Mouse (Mus musculus) CH12.LX (cell line): ENCODE measurements at regions not wholly inside any gene's neighbourhood (a gene's known extent, or its start where the extent isn't known, plus 50 kb on each side); places are given as distances from the start of the nearest gene placed in this dataset.

ENCODE experiments used
- DNase-seq: peaks from one replicate; pipeline ENCODE4 v3.0.0-alpha.2; 2013; ENCODE audit errors: extremely low read depth
- H3K27ac ChIP-seq: 2 replicates; pipeline ENCODE4 v1.5.1; 2012; ENCODE audit warnings: low read depth, mild to moderate bottlenecking, control low read depth, moderate library complexity; ENCODE audit not compliant: insufficient read depth
- H3K27me3 ChIP-seq: replicated peaks from 2 replicates; pipeline ENCODE3; 2012; ENCODE audit warnings: inconsistent platforms
- H3K36me3 ChIP-seq, 2 experiments: replicated peaks in 1 of 2; 2 replicates each; pipeline versions ENCODE3 to v1.6.1; 2012; ENCODE audit warnings: inconsistent platforms in 1 of 2, low read length in 1 of 2, mild to moderate bottlenecking in 1 of 2, mixed read lengths in 1 of 2, moderate library complexity in 1 of 2; ENCODE audit not compliant: control insufficient read depth in 1 of 2, insufficient read depth in 1 of 2
- H3K4me1 ChIP-seq, 2 experiments: 2 replicates each; pipeline ENCODE4 v1.6.1; 2012; ENCODE audit warnings: inconsistent platforms in 1 of 2, moderate library complexity in 1 of 2; ENCODE audit not compliant: insufficient read depth in 2 of 2, control insufficient read depth in 1 of 2
- H3K4me2 ChIP-seq: 2 replicates; pipeline ENCODE4 v1.6.1; 2012; ENCODE audit warnings: low read depth, mild to moderate bottlenecking, control low read depth; ENCODE audit not compliant: poor library complexity, insufficient read depth, severe bottlenecking
- H3K4me3 ChIP-seq, 3 experiments: fragments of 150-350 bp in 1 of 3; sonication (generic) in 1 of 3; replicated peaks in 1 of 3; 2 replicates each; pipeline versions ENCODE3 to v1.5.1; 2011 to 2012; ENCODE audit warnings: low read depth in 2 of 3, low read length in 2 of 3, mild to moderate bottlenecking in 2 of 3, moderate library complexity in 2 of 3, control low read depth in 1 of 3, improper control_type of control experiment in 1 of 3, inconsistent platforms in 1 of 3, mixed read lengths in 1 of 3; ENCODE audit not compliant: poor library complexity in 1 of 3
- H3K79me2 ChIP-seq: replicated peaks from 2 replicates; pipeline ENCODE4 v1.6.1; 2012; ENCODE audit warnings: mild to moderate bottlenecking, moderate library complexity; ENCODE audit not compliant: control insufficient read depth, poor library complexity, insufficient read depth, severe bottlenecking; ENCODE audit errors: extremely low read depth
- H3K9ac ChIP-seq: 2 replicates; pipeline ENCODE4 v1.6.1; 2012; ENCODE audit warnings: low read depth, mild to moderate bottlenecking, control low read depth, moderate library complexity; ENCODE audit not compliant: insufficient read depth
- H3K9me3 ChIP-seq: replicated peaks from 2 replicates; pipeline ENCODE3; 2012; ENCODE audit warnings: low read length, inconsistent platforms, mixed read lengths
- BHLHE40 ChIP-seq: IDR thresholded peaks from 2 replicates; pipeline ENCODE4 v1.6.1; 2011; ENCODE audit warnings: mild to moderate bottlenecking, low read depth, low read length, improper control_type of control experiment
- CHD1 ChIP-seq: IDR thresholded peaks from 2 replicates; pipeline ENCODE4 v1.6.1; 2012; ENCODE audit warnings: low read depth, low read length, improper control_type of control experiment, inconsistent platforms
- CHD2 ChIP-seq: IDR thresholded peaks from 2 replicates; pipeline ENCODE4 v1.6.1; 2011; ENCODE audit warnings: low read length, improper control_type of control experiment
- CTCF ChIP-seq, 2 experiments: IDR thresholded peaks in 1 of 2; conservative IDR thresholded peaks in 1 of 2; 2 replicates each; pipeline ENCODE4 v1.5.1; 2011 to 2012; ENCODE audit warnings: low read depth in 2 of 2, low read length in 2 of 2, improper control_type of control experiment in 1 of 2, inconsistent platforms in 1 of 2, mild to moderate bottlenecking in 1 of 2, moderate library complexity in 1 of 2
- E2F4 ChIP-seq: IDR thresholded peaks from 2 replicates; pipeline ENCODE4 v1.6.1; 2011; ENCODE audit warnings: low read depth, low read length, improper control_type of control experiment; ENCODE audit not compliant: insufficient replicate concordance
- EP300 ChIP-seq: IDR thresholded peaks from 2 replicates; pipeline ENCODE4 v1.6.1; 2011; ENCODE audit warnings: low read length, improper control_type of control experiment
- HCFC1 ChIP-seq: IDR thresholded peaks from 2 replicates; pipeline ENCODE4 v1.6.1; 2012; ENCODE audit warnings: low read depth, mild to moderate bottlenecking, inconsistent platforms, low read length, improper control_type of control experiment
- IRF4 ChIP-seq: IDR thresholded peaks from 2 replicates; pipeline ENCODE4 v1.6.1; 2014; ENCODE audit warnings: low read depth, mild to moderate bottlenecking, inconsistent platforms, low read length, improper control_type of control experiment
- JUN ChIP-seq: IDR thresholded peaks from 2 replicates; pipeline ENCODE4 v1.6.1; 2011; ENCODE audit warnings: low read depth, mild to moderate bottlenecking, low read length, improper control_type of control experiment, moderate library complexity; ENCODE audit not compliant: insufficient read depth
- JUND ChIP-seq: conservative IDR thresholded peaks from 2 replicates; pipeline ENCODE4 v1.6.1; 2011; ENCODE audit warnings: low read depth, low read length, improper control_type of control experiment
- KAT2A ChIP-seq: IDR thresholded peaks from 2 replicates; pipeline ENCODE4 v1.6.1; 2012; ENCODE audit warnings: low read length, improper control_type of control experiment, inconsistent platforms; ENCODE audit not compliant: insufficient replicate concordance
- MAFK ChIP-seq: IDR thresholded peaks from 2 replicates; pipeline ENCODE4 v1.6.1; 2011; ENCODE audit warnings: low read length, improper control_type of control experiment; ENCODE audit not compliant: insufficient replicate concordance
- MAZ ChIP-seq: IDR thresholded peaks from 2 replicates; pipeline ENCODE4 v1.6.1; 2012; ENCODE audit warnings: low read depth, mild to moderate bottlenecking, inconsistent platforms, low read length, improper control_type of control experiment, moderate library complexity
- NELFE ChIP-seq: IDR thresholded peaks from 2 replicates; pipeline ENCODE4 v1.6.1; 2011; ENCODE audit warnings: low read depth, low read length, improper control_type of control experiment
- NRF1 ChIP-seq: IDR thresholded peaks from 2 replicates; pipeline ENCODE4 v1.6.1; 2014; ENCODE audit warnings: low read depth, mild to moderate bottlenecking, inconsistent platforms, low read length, improper control_type of control experiment, moderate library complexity
- POLR2A ChIP-seq: IDR thresholded peaks from 2 replicates; pipeline ENCODE4 v1.6.1; 2011; ENCODE audit warnings: low read depth, mild to moderate bottlenecking, improper control_type of control experiment, low read length
- POLR2AphosphoS2 ChIP-seq: IDR thresholded peaks from 2 replicates; pipeline ENCODE4 v1.6.1; 2011; ENCODE audit warnings: low read depth, low read length, improper control_type of control experiment
- RAD21 ChIP-seq: IDR thresholded peaks from 2 replicates; pipeline ENCODE4 v1.6.1; 2011; ENCODE audit warnings: low read depth, mild to moderate bottlenecking, low read length, improper control_type of control experiment, moderate library complexity
- RCOR1 ChIP-seq: conservative IDR thresholded peaks from 2 replicates; pipeline ENCODE4 v1.6.1; 2012; ENCODE audit warnings: low read depth, mild to moderate bottlenecking, inconsistent platforms, low read length, improper control_type of control experiment
- SIN3A ChIP-seq: IDR thresholded peaks from 2 replicates; pipeline ENCODE4 v1.6.1; 2012; ENCODE audit warnings: low read length, improper control_type of control experiment, inconsistent platforms
- TCF12 ChIP-seq: IDR thresholded peaks from 2 replicates; pipeline ENCODE4 v1.6.1; 2014; ENCODE audit warnings: low read depth, mild to moderate bottlenecking, inconsistent platforms, low read length, improper control_type of control experiment
- USF1 ChIP-seq: IDR thresholded peaks from 2 replicates; pipeline ENCODE4 v1.6.1; 2014; ENCODE audit warnings: low read depth, mild to moderate bottlenecking, inconsistent platforms, low read length, improper control_type of control experiment
- USF2 ChIP-seq: conservative IDR thresholded peaks from 2 replicates; pipeline ENCODE4 v1.6.1; 2011; ENCODE audit warnings: low read depth, low read length, improper control_type of control experiment
- ZMIZ1 ChIP-seq: IDR thresholded peaks from 2 replicates; pipeline ENCODE4 v1.6.1; 2012; ENCODE audit warnings: low read depth, mild to moderate bottlenecking, inconsistent platforms, low read length, improper control_type of control experiment
- ZNF384 ChIP-seq: IDR thresholded peaks from 2 replicates; pipeline ENCODE4 v1.6.1; 2012; ENCODE audit warnings: low read depth, low read length, improper control_type of control experiment, inconsistent platforms
- dilution Hi-C: fragments of 300-500 bp; cut with MboI; formaldehyde crosslinking; loops from 2 replicates; pipeline ENCODE4 v1.14.3; 2020; ENCODE audit warnings: low sequenced_read_pairs; ENCODE audit not compliant: extremely low pct_unique_long_range_greater_than_20kb, extremely low pct_ligation_motif_present
- in situ Hi-C: fragments of 300-500 bp; cut with MboI; formaldehyde crosslinking; loops from 3 replicates; pipeline ENCODE4 v1.14.3; 2019; ENCODE audit warnings: low sequenced_read_pairs, low pct_ligation_motif_present, low pct_unique_long_range_greater_than_20kb, mixed read lengths

DNA sequence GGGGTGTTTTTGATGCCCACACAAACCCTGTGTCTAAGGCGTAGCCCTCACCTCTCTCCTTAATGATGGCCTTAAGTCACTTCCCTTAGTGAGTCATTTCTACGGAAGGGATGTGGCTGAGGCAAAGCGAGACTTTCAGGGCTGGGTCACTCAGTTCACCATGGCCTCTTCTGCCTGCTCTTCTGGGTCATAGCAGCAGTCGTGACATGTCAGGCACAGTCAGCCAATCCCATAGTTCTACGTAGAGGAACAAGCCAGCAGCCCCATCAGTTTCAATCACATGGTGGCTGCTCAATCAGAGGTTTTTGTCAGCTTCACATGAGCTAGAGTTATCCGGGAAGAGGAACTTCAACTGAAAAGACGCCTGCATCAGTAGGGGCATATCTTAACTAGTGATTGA, 156.1 kb upstream of the Med13l start (continued):
- peak; percentile 75 for TF ChIP-seq JUND
- no peak for TF ChIP-seq E2F4
- peak; percentile 78 for TF ChIP-seq BHLHE40
- TF ChIP-seq HCFC1, result peak; percentile 55
- no peak; the same call in 1 of the 2 replicates for TF ChIP-seq RCOR1
- peak; percentile 95 for TF ChIP-seq IRF4
- TF ChIP-seq EP300, result peak; percentile 73
- peak; percentile 68 for TF ChIP-seq JUN
- no peak for TF ChIP-seq MAFK
- TF ChIP-seq POLR2AphosphoS2, result no peak
- no peak for TF ChIP-seq USF2
- peak; percentile 58; the same call in 1 of the 2 replicates for TF ChIP-seq TCF12

DNA sequence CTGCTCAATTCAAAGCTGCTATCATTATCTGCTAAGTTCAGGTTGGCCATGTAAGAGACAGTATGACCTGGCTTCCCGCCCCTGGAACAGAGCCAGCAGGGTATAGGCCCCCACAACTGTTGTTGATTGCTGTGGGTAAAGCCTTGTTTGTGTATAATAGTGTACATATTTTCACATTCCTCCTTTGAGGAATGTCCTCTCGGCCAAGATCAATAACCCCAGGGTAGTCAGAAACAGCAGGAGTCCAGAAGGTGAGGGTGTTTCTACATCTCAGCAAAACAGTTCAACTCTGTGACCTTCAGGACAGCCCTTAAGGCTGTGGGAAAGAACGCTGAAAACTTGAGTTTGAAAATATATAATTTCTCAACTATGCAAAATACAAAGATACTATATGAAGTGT, 155.1 kb upstream of the Med13l start:
- dilution Hi-C loops, result no loop called here
- Histone ChIP-seq H3K4me2 (no peak overlapping the region), H3K27ac (no peak overlapping the region), H3K9ac (no peak overlapping the region), H3K4me1 (peaks cover 8 to 34% of the 10 kb centered on the region in 2 experiments), H3K79me2 (no peaks in the 10 kb centered on the region), H3K4me3 (no peak overlapping the region), H3K27me3 (no peaks in the 10 kb centered on the region), H3K9me3 (peaks cover 10% of the 10 kb centered on the region), H3K36me3 (peaks cover 0 to 3% of the 10 kb centered on the region in 2 experiments)
- TF ChIP-seq MAZ (no peak), TCF12 (no peak), CTCF (conservative IDR thresholded peaks at IDR 0.05 in 1 of 2, IDR thresholded peaks at IDR 0.05 in 1 of 2; ENCODE audit: low read depth in 2 of 2, low read length in 2 of 2) (no peak), SIN3A (no peak), ZMIZ1 (no peak), RCOR1 (no peak), ZNF384 (no peak), NRF1 (no peak), CHD2 (no peak), RAD21 (no peak), NELFE (no peak), POLR2AphosphoS2 (no peak), POLR2A (no peak), CHD1 (no peak), EP300 (no peak), KAT2A (no peak), USF1 (no peak)
- TF ChIP-seq, all 38 proteins: peak for 0
- in situ Hi-C loops, result no loop called here
- DNase-seq, result no peak
